In genomic region chr12:104912281-104912933, GRCm38 (mm10) we compare ENCODE assay signal across 10 mouse cellular contexts. TPM values are rescaled to one million over a fixed set of nuclear protein-coding genes. Genes with fewer than 3 reads are reported as not detected.
DNase-seq lines count a peak whose midpoint lies in the region; ATAC-seq and TF ChIP-seq lines count a peak whose summit lies in the region.
"Had no signal": no experiment of that assay in that cellular context is flagged by ENCODE, and none has a peak within 500 bp of the region (broad histone marks: within the 10 kb centered on the region; RNA-seq: fewer than 3 reads in every experiment).

No protein-coding gene starts in this region.

- no peaks in the 10 kb centered on the region for H3K9me3 ChIP-seq in kidney, embryonic 14.5 days (ENCODE audit: control insufficient read depth, low read length)

- peak; percentile 20 to 35 for DNase-seq in cerebellum, adult 18-20 months
- DNase-seq in cerebellum, adult 11 months: no peak
- DNase-seq in kidney, adult 9 months: peak; percentile 31
- peak; percentile 19 for DNase-seq in kidney, postnatal 10 days
- no peak for DNase-seq in testis, postnatal 10 days (ENCODE audit: low spot score)
- DNase-seq: lung, embryonic 14.5 days had no signal

- H3K9ac ChIP-seq in kidney, embryonic 14.5 days (ENCODE audit: low read depth, low read length): no peak overlapping the region
- H3K9ac ChIP-seq: lung, embryonic 14.5 days had no signal

- 57% methylated on average over 10 of the region's 10 CpGs for WGBS in kidney, embryonic 14.5 days
- 37% methylated on average over 10 of the region's 10 CpGs for WGBS in olfactory bulb, adult 2 months

- TF ChIP-seq POLR2A in olfactory bulb, adult 2 months (IDR thresholded peaks at IDR 0.05; ENCODE audit: insufficient read depth, low read depth, low read length): no peak

- no peaks in the 10 kb centered on the region for H3K36me3 ChIP-seq in kidney, embryonic 14.5 days (ENCODE audit: control insufficient read depth, insufficient read depth, low read length)

- H3K27me3 ChIP-seq in kidney, embryonic 14.5 days (ENCODE audit: control insufficient read depth, insufficient read depth, low read length): no peaks in the 10 kb centered on the region

- no peak overlapping the region for H3K4me3 ChIP-seq in kidney, embryonic 14.5 days (ENCODE audit: low read length)
- H3K4me3 ChIP-seq in olfactory bulb, adult 2 months (ENCODE audit: insufficient read depth, low read depth, low read length): no peak overlapping the region
- H3K4me3 ChIP-seq: erythroblast, embryonic 14.5 days had no signal

- peaks cover 16% of the 10 kb centered on the region for H3K4me1 ChIP-seq in kidney, embryonic 14.5 days (ENCODE audit: control insufficient read depth, insufficient read depth, low read length)
- H3K4me1 ChIP-seq in olfactory bulb, adult 2 months (ENCODE audit: control insufficient read depth, insufficient read depth, low read length): peaks cover 20% of the 10 kb centered on the region

- no peak for TF ChIP-seq CTCF in olfactory bulb, adult 2 months (IDR thresholded peaks at IDR 0.05; ENCODE audit: insufficient read depth, low read depth, low read length)

- no peak overlapping the region for H3K4me2 ChIP-seq in kidney, embryonic 14.5 days (replicated peaks; ENCODE audit: low read depth, low read length)
- H3K4me2 ChIP-seq: lung, embryonic 14.5 days had no signal

- H3K27ac ChIP-seq in kidney, embryonic 14.5 days (ENCODE audit: low read depth, low read length): no peak overlapping the region
- peak overlapping the region; percentile 12 for H3K27ac ChIP-seq in olfactory bulb, adult 2 months (ENCODE audit: insufficient read depth, low read depth, low read length)

- ATAC-seq in kidney, embryonic 14.5 days (ENCODE audit: low FRiP score, low TSS enrichment): no peak
- ATAC-seq in erythroblast, adult 5-6 weeks (replicated peaks; ENCODE audit: low FRiP score, poor library complexity, severe bottlenecking): no peak

RNA-seq across cellular contexts. Expression of gene Clmn, which starts 47.5 kb away (rescaled TPM):
- 3.3 and 5.3 TPM in 2 replicates for polyA plus RNA-seq in kidney, embryonic 14.5 days (2014; fragmentation: Nextera tagmentation; extraction: Ambion mirVana)
- not detected in 2 replicates for polyA plus RNA-seq in olfactory bulb, adult 2 months (2012; ENCODE audit: insufficient read depth, insufficient read length, low replicate concordance, missing spikeins)
- not detected in 2 replicates for total RNA-seq in erythroblast, adult 5-6 weeks (2015; ENCODE audit: low replicate concordance)
- total RNA-seq in erythroblast, adult 5-6 weeks (2017; ENCODE audit: low replicate concordance): 0.14 TPM in 1 of 2 replicates, not detected in the other

Comparison
In these comparisons a context has a peak if more than half of its experiments do, and no peak if none do; other contexts are left out.
1. DNase-seq: peak in cerebellum, adult 18-20 months (2 of 2), kidney, adult 9 months (single experiment) and kidney, postnatal 10 days (single experiment); none in cerebellum, adult 11 months (single experiment) and testis, postnatal 10 days (single experiment).